Mouse (Mus musculus): ENCODE measurements at regions not wholly inside any gene's neighbourhood (a gene's known extent, or its start where the extent isn't known, plus 50 kb on each side); places are given as distances from the start of the nearest gene placed in this dataset.

GRCm38 (mm10) chr16:97271264-97271663 is 85.3 kb upstream of the Bace2 start:
- no peak for TF ChIP-seq ZC3H11A (IDR thresholded peaks at IDR 0.05; ENCODE audit: borderline replicate concordance, low read depth, low read length)
- no peak for TF ChIP-seq ZNF384 (IDR thresholded peaks at IDR 0.05; ENCODE audit: low read depth, low read length)
- TF ChIP-seq CHD2 (IDR thresholded peaks at IDR 0.05; ENCODE audit: low read depth, low read length) = no peak
- TF ChIP-seq HCFC1 (IDR thresholded peaks at IDR 0.05; ENCODE audit: borderline replicate concordance, insufficient read depth, low read length) = no peak

All from ES-E14 (cell line).